Mouse (Mus musculus) adrenal gland, adult (tissue): ENCODE measurements at regions not wholly inside any gene's neighbourhood (a gene's known extent, or its start where the extent isn't known, plus 50 kb on each side); places are given as distances from the start of the nearest gene placed in this dataset.
A peak's percentile ranks its signal among the peaks of the same experiment; 100 is the strongest.

Source experiments
- DNase-seq, 2 experiments: peaks; one replicate each; pipeline ENCODE4 v3.0.0; 2022 to 2023; ENCODE audit warnings: low spot score in 1 of 2; ENCODE audit not compliant: inconsistent age in 2 of 2

GRCm38 (mm10) chr3:34860877-34861649, 210.9 kb downstream of the Sox2 start:
- no peak for DNase-seq

- DNase-seq = peak in 1 of 2 experiments; percentile 35
These were observed 218.6 kb downstream of the Sox2 start for GRCm38 (mm10) chr3:34868698-34869409.

GRCm38 (mm10) chr3:34869911-34870310, 219.7 kb downstream of the Sox2 start:
- DNase-seq = no peak

- DNase-seq = no peak
These were observed 234.9 kb downstream of the Sox2 start for GRCm38 (mm10) chr3:34885137-34885536.

GRCm38 (mm10) chr3:34893381-34893780, 243.2 kb downstream of the Sox2 start:
- no peak for DNase-seq

- DNase-seq = no peak
These were observed 252.9 kb downstream of the Sox2 start for GRCm38 (mm10) chr3:34903106-34903505.

- DNase-seq = no peak
These were observed 258.3 kb downstream of the Sox2 start for GRCm38 (mm10) chr3:34908489-34908888.

GRCm38 (mm10) chr3:34909350-34909749, 259.1 kb downstream of the Sox2 start:
- no peak for DNase-seq

GRCm38 (mm10) chr3:34918326-34918932, 268.2 kb downstream of the Sox2 start:
- DNase-seq = no peak

- no peak for DNase-seq
These were observed 270.3 kb downstream of the Sox2 start for GRCm38 (mm10) chr3:34920497-34920896.

- no peak for DNase-seq
These were observed 299.7 kb downstream of the Sox2 start for GRCm38 (mm10) chr3:34949867-34950266.

GRCm38 (mm10) chr3:34956183-34956582, 306.0 kb downstream of the Sox2 start:
- no peak for DNase-seq

- no peak for DNase-seq
These were observed 308.9 kb downstream of the Sox2 start for GRCm38 (mm10) chr3:34959044-34959521.

GRCm38 (mm10) chr3:34966442-34966841, 316.2 kb downstream of the Sox2 start:
- no peak for DNase-seq

GRCm38 (mm10) chr3:34967911-34968310, 317.7 kb downstream of the Sox2 start:
- DNase-seq = no peak

- no peak for DNase-seq
These were observed 321.3 kb downstream of the Sox2 start for GRCm38 (mm10) chr3:34971536-34971935.

GRCm38 (mm10) chr3:34974371-34974770, 324.2 kb downstream of the Sox2 start:
- DNase-seq = no peak
